Mouse (Mus musculus): Measurements from ENCODE around the gene Insl3.

GRCm38 (mm10) chr8:71681369-71681915, 7.6 kb upstream of the Insl3 start:
- no peak for TF ChIP-seq CTCF (IDR thresholded peaks at IDR 0.05; ENCODE audit: control insufficient read depth, insufficient read depth, insufficient read length)
- TF ChIP-seq MAX (IDR thresholded peaks at IDR 0.05), result no peak
- no peak for TF ChIP-seq CEBPB (IDR thresholded peaks at IDR 0.05; ENCODE audit: low read depth)
- TF ChIP-seq MYOG (IDR thresholded peaks at IDR 0.05; ENCODE audit: control insufficient read depth, extremely low read depth, insufficient read length), result no peak
- TF ChIP-seq FOSL1 (IDR thresholded peaks at IDR 0.05; ENCODE audit: insufficient read depth, low read length, poor library complexity, severe bottlenecking), result no peak
- TF ChIP-seq USF1 (IDR thresholded peaks at IDR 0.05; ENCODE audit: low read depth), result no peak
- TF ChIP-seq MYOD1 (IDR thresholded peaks at IDR 0.05; ENCODE audit: control insufficient read depth, insufficient read length, low read depth), result no peak

All from C2C12 (cell line).